Mouse (Mus musculus) heart, embryonic 15.5 days (tissue): ENCODE measurements around the gene Acat2. TPM values are rescaled to one million over a fixed set of nuclear protein-coding genes. Genes with fewer than 3 reads are reported as not detected.
A peak's percentile ranks its signal among the peaks of the same experiment; 100 is the strongest.
"Not testable (repeated sequence)": the region's sequence is repeated elsewhere in the genome, so short reads cannot be mapped to it uniquely, and the experiment has no call there.

Experiments
- ATAC-seq: fragments of 200-750 bp; cut with Nextera tagmentation; replicated peaks from 2 replicates; pipeline ENCODE4 v1.8.0; 2017; ENCODE audit warnings: low read depth, moderate TSS enrichment; ENCODE audit not compliant: insufficient number of reproducible peaks, insufficient read depth, low FRiP score
- H3K27ac ChIP-seq: fragments of 300-500 bp; sonication (generic); 2 replicates; pipeline ENCODE4 v1.5.1; 2015; ENCODE audit warnings: mild to moderate bottlenecking, inconsistent platforms
- H3K27me3 ChIP-seq: fragments of 300-500 bp; sonication (generic); 2 replicates; pipeline ENCODE4 v1.6.1; 2015; ENCODE audit warnings: inconsistent platforms
- H3K36me3 ChIP-seq: fragments of 300-500 bp; sonication (generic); 2 replicates; pipeline ENCODE4 v1.6.1; 2015; ENCODE audit warnings: mild to moderate bottlenecking, inconsistent platforms
- H3K4me1 ChIP-seq: fragments of 300-500 bp; sonication (generic); replicated peaks from 2 replicates; pipeline ENCODE4 v1.6.1; 2015; ENCODE audit warnings: inconsistent platforms
- H3K4me2 ChIP-seq: fragments of 300-500 bp; sonication (generic); 2 replicates; pipeline ENCODE4 v1.6.1; 2015; ENCODE audit warnings: inconsistent platforms, mild to moderate bottlenecking, moderate library complexity
- H3K4me3 ChIP-seq: fragments of 300-500 bp; sonication (generic); 2 replicates; pipeline ENCODE4 v1.5.1; 2015; ENCODE audit warnings: mild to moderate bottlenecking, inconsistent platforms
- H3K9ac ChIP-seq: fragments of 300-500 bp; sonication (generic); 2 replicates; pipeline ENCODE4 v1.6.1; 2015; ENCODE audit warnings: mild to moderate bottlenecking, inconsistent platforms
- H3K9me3 ChIP-seq: fragments of 300-500 bp; sonication (generic); replicated peaks from 2 replicates; pipeline ENCODE4 v1.6.1; 2016; ENCODE audit warnings: inconsistent platforms
- WGBS: fragments of 180-500 bp; shearing (Covaris S2); methylation state at CpG from one replicate; pipeline ENCODE4 v1.1.7; 2015; ENCODE audit warnings: mixed read lengths; 5-methylcytosine and 5-hydroxymethylcytosine counted together
- polyA plus RNA-seq: library from polyadenylated mRNA; unstranded; fragments of >200 nt; fragmentation: Nextera tagmentation; extraction: Ambion mirVana; gene quantifications from 2 replicates; pipeline ENCODE4 v1.2.1, GENCODE M21; 2015

The Acat2 gene
- 26.5 and 46.7 TPM in 2 replicates for polyA plus RNA-seq

- Histone ChIP-seq H3K4me2 (peak within 1 kb of the TSS; percentile 81), H3K9ac (peak within 1 kb of the TSS; percentile 64), H3K9me3 (no peaks in the 10 kb centered on the region), H3K27me3 (no peaks in the 10 kb centered on the region), H3K4me3 (peak within 1 kb of the TSS; percentile 89), H3K27ac (peak within 1 kb of the TSS; percentile 91), H3K36me3 (peaks cover 1% of the 10 kb centered on the region; the same call in 1 of the 2 replicates), H3K4me1 (peaks cover 6% of the 10 kb centered on the region)
- under 1% methylated on average over 42 of the region's 42 CpGs for WGBS
- peak; percentile 97 for ATAC-seq
Observed at GRCm38 (mm10) chr17:12960331-12960873, at the start of gene Acat2. Gene Acat2 (minus strand): TSS chr17:12960747.

GRCm38 (mm10) chr17:13009887-13010286 lies 49.3 kb upstream of the Acat2 start:
- ATAC-seq, result no peak
- H3K4me3 ChIP-seq, result no peak overlapping the region

DNA sequence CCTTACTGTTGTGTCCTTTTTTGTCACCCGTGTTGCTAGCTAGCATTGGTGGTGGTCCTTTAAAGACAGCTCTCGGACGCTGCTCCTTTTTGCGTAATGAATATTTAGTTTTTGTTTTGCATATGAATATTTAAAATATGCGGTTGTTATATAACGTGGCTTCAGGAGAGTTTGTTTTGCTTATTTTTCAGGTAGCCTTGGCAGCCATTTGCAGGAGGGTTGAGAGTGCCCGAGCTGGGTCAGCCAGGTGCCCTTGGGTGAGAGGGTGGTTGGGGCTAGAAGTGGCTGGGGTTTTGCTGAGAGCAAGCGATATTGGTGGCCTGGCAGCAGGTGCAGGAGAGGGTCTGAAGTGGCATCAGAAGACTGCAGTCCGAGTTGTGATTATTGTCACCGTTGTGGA lies 48.0 kb upstream of the Acat2 start:
- H3K9me3 ChIP-seq, result no peaks in the 10 kb centered on the region
- peak overlapping the region; percentile 81 for H3K9ac ChIP-seq
- H3K36me3 ChIP-seq, result peaks cover 26% of the 10 kb centered on the region
- WGBS, result 2% methylated on average over 10 of the region's 10 CpGs
- ATAC-seq, result no peak
- H3K27me3 ChIP-seq, result no peaks in the 10 kb centered on the region
- peak overlapping the region; percentile 81 for H3K4me2 ChIP-seq
- peaks cover 17% of the 10 kb centered on the region for H3K4me1 ChIP-seq
- H3K4me3 ChIP-seq, result peak overlapping the region; percentile 63
- H3K27ac ChIP-seq, result peak overlapping the region; percentile 94

More at GRCm38 (mm10) chr17:13009887-13010286, 49.3 kb upstream of the Acat2 start:
- Histone ChIP-seq H3K4me2 (no peak overlapping the region), H3K4me1 (peaks cover 17% of the 10 kb centered on the region), H3K36me3 (peaks cover 38% of the 10 kb centered on the region), H3K27ac (no peak overlapping the region), H3K9me3 (no peaks in the 10 kb centered on the region), H3K27me3 (no peaks in the 10 kb centered on the region), H3K9ac (no peak overlapping the region)
- 30% methylated on average over 3 of the region's 3 CpGs for WGBS

DNA sequence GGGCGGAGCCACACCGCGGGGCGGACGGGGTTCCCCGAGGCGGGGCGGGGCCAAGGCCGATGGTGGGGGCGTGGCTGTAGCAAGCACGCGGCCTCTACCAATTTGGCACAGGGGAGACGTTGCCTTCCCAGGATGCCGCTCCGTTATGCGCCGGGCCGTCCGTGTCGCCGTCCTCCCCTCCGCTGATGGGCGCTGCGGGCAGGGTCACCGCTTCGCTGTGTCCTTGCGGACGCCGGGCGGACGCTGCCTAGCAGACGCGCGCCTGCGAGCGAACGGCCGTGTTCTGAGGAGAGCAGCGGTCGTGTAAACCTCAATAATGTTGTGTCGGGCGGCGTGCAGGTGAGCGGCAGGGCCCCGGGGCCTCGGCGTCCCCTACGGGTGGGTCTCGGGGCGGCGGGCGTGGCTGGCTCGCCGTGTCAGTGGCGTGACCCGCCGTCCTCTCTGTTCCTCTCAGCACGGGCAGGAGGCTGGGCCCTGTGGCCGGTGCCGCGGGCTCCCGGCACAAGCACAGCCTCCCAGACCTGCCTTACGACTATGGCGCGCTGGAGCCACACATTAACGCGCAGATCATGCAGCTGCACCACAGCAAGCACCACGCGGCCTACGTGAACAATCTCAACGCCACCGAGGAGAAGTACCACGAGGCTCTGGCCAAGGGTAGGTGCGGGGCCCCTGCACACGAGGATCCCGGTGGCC lies 47.3 kb upstream of the Acat2 start:
- H3K4me3 ChIP-seq, result peak overlapping the region; percentile 63
- no peaks in the 10 kb centered on the region for H3K9me3 ChIP-seq
- H3K27me3 ChIP-seq, result no peaks in the 10 kb centered on the region
- ATAC-seq, result peak; percentile 98
- peaks cover 19% of the 10 kb centered on the region for H3K36me3 ChIP-seq
- H3K4me2 ChIP-seq, result peak overlapping the region; percentile 81
- peak overlapping the region; percentile 81 for H3K9ac ChIP-seq
- H3K27ac ChIP-seq, result peak overlapping the region; percentile 94
- WGBS, result under 1% methylated on average over 64 of the region's 76 CpGs
- H3K4me1 ChIP-seq, result peaks cover 17% of the 10 kb centered on the region

GRCm38 (mm10) chr17:13006984-13007383 lies 46.4 kb upstream of the Acat2 start:
- H3K4me1 ChIP-seq, result peaks cover 17% of the 10 kb centered on the region
- peak overlapping the region; percentile 81 for H3K4me2 ChIP-seq
- H3K27ac ChIP-seq, result peak overlapping the region; percentile 94
- H3K9ac ChIP-seq, result peak overlapping the region; percentile 81
- no peaks in the 10 kb centered on the region for H3K9me3 ChIP-seq
- ATAC-seq, result no peak
- peak overlapping the region; percentile 63 for H3K4me3 ChIP-seq
- WGBS, result 51% methylated on average over 5 of the region's 5 CpGs
- H3K27me3 ChIP-seq, result no peaks in the 10 kb centered on the region
- peaks cover 10% of the 10 kb centered on the region for H3K36me3 ChIP-seq

- peak within 1 kb of the TSS; percentile 63 for H3K4me3 ChIP-seq
- peak within 1 kb of the TSS; percentile 94 for H3K27ac ChIP-seq
- 90% methylated on average over 2 of the region's 2 CpGs for WGBS
- not testable (repeated sequence) for H3K36me3 ChIP-seq, H3K27me3 ChIP-seq, ATAC-seq, H3K9me3 ChIP-seq
- peak within 1 kb of the TSS; percentile 81 for H3K4me2 ChIP-seq
- H3K9ac ChIP-seq, result peak within 1 kb of the TSS; percentile 81
- H3K4me1 ChIP-seq, result peaks cover 17% of the 10 kb centered on the region
Observed at GRCm38 (mm10) chr17:13006546-13006945, 46.0 kb upstream of the Acat2 start, which contains the start of gene Sod2. Gene Sod2 (plus strand): TSS chr17:13006846.

DNA sequence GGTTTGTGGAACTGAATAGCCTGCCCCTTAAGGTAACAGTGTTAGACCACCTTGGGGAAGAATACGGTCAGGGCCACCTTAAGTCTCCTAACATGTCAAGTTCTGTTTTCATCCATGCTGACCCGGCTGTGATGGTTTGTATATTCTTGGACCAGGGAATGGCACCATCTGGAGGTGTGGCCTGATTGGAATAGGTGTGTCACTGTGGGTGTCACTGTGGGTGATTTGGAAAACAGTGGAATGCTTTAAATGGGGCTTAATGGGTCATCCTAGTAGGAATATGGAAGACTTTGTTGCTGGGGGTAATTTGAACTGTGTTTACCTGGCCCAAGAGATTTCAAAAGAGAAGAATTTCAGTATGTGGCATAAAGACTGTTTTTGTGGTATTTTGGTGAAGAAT lies 43.9 kb upstream of the Acat2 start:
- H3K27me3 ChIP-seq, H3K9ac ChIP-seq, H3K36me3 ChIP-seq, ATAC-seq, H3K4me3 ChIP-seq, H3K9me3 ChIP-seq, H3K4me2 ChIP-seq, H3K27ac ChIP-seq: not testable (repeated sequence)
- H3K4me1 ChIP-seq, result peaks cover 16% of the 10 kb centered on the region
- WGBS, result 73% methylated on average over 2 of the region's 2 CpGs

- H3K27me3 ChIP-seq, H3K9me3 ChIP-seq, H3K4me2 ChIP-seq, H3K36me3 ChIP-seq, H3K27ac ChIP-seq, H3K4me1 ChIP-seq, H3K9ac ChIP-seq, H3K4me3 ChIP-seq, ATAC-seq: not testable (repeated sequence)
- 88% methylated on average over 5 of the region's 5 CpGs for WGBS
Observed at GRCm38 (mm10) chr17:13002243-13002642, 41.7 kb upstream of the Acat2 start.

DNA sequence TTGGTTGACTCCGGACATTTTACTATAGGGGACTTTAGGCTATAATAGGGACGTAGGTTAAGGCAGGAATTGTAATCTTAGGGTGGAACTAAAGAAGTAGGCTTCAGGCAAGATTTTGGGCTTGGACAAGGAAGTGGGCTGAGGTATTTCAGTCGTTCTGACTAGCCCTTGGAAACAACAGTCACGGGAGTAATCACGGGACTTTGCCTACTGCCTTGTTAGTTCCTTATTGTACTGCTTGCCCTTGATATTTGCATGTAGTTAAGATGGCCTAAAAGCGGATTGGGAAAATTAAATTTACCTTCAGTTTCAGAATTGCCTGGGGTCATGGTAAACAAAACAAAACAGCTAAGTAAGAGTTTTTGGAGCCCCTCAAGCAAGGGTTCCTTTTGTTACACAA lies 38.5 kb upstream of the Acat2 start:
- no peaks in the 10 kb centered on the region for H3K27me3 ChIP-seq
- ATAC-seq, result no peak
- H3K4me1 ChIP-seq, result no peaks in the 10 kb centered on the region; the same call in 1 of the 2 replicates
- H3K4me2 ChIP-seq, result no peak overlapping the region
- no peak overlapping the region for H3K4me3 ChIP-seq
- WGBS, result 77% methylated on average over 6 of the region's 6 CpGs
- no peak overlapping the region for H3K27ac ChIP-seq
- no peaks in the 10 kb centered on the region for H3K36me3 ChIP-seq
- H3K9ac ChIP-seq, result no peak overlapping the region
- H3K9me3 ChIP-seq, result no peaks in the 10 kb centered on the region

- Histone ChIP-seq H3K9ac (no peak overlapping the region), H3K27me3 (no peaks in the 10 kb centered on the region), H3K4me2 (no peak overlapping the region), H3K4me1 (no peaks in the 10 kb centered on the region; the same call in 1 of the 2 replicates), H3K4me3 (no peak overlapping the region), H3K9me3 (no peaks in the 10 kb centered on the region), H3K36me3 (no peaks in the 10 kb centered on the region), H3K27ac (no peak overlapping the region)
- WGBS, result 81% methylated on average over 5 of the region's 5 CpGs
- ATAC-seq, result no peak
Observed at GRCm38 (mm10) chr17:12997890-12998289, 37.3 kb upstream of the Acat2 start.

- H3K36me3 ChIP-seq, result no peaks in the 10 kb centered on the region
- no peak overlapping the region for H3K4me2 ChIP-seq
- WGBS, result 19% methylated on average over 3 of the region's 3 CpGs
- no peak overlapping the region for H3K4me3 ChIP-seq
- no peaks in the 10 kb centered on the region for H3K27me3 ChIP-seq
- no peak for ATAC-seq
- no peak overlapping the region for H3K27ac ChIP-seq
- no peak overlapping the region for H3K9ac ChIP-seq
- no peaks in the 10 kb centered on the region; the same call in 1 of the 2 replicates for H3K4me1 ChIP-seq
- no peaks in the 10 kb centered on the region for H3K9me3 ChIP-seq
Observed at GRCm38 (mm10) chr17:12996345-12996744, 35.8 kb upstream of the Acat2 start.
